Mouse (Mus musculus) brain, embryonic 14.5 days (tissue): ENCODE measurements around the gene Best3. TPM values are rescaled to one million over a fixed set of nuclear protein-coding genes. Genes with fewer than 3 reads are reported as not detected.
A peak's percentile ranks its signal among the peaks of the same experiment; 100 is the strongest.

Source experiments
- DNase-seq: peaks from one replicate; pipeline ENCODE4 v3.0.0-alpha.2; 2011; ENCODE audit warnings: low read depth
- CTCF ChIP-seq: fragments of 200-500 bp; IDR thresholded peaks from 2 replicates; pipeline ENCODE4 v1.5.1; 2012; ENCODE audit warnings: inconsistent platforms, mild to moderate bottlenecking, moderate library complexity, borderline replicate concordance; ENCODE audit not compliant: insufficient read depth, insufficient read length; ENCODE audit errors: extremely low read depth
- POLR2A ChIP-seq: fragments of 200-500 bp; IDR thresholded peaks from 2 replicates; pipeline ENCODE4 v1.6.1; 2012; ENCODE audit warnings: mild to moderate bottlenecking, inconsistent platforms, borderline replicate concordance; ENCODE audit not compliant: poor library complexity, insufficient read depth, insufficient read length, severe bottlenecking; ENCODE audit errors: extremely low read depth
- polyA plus RNA-seq: library from polyadenylated mRNA; depleted of rRNA; stranded (reverse); fragments of >200 nt; gene quantifications from 2 replicates; pipeline ENCODE4 v1.2.3, GENCODE M21; 2012

The Best3 gene
- polyA plus RNA-seq, 1 experiment: 0.18 TPM

DNA sequence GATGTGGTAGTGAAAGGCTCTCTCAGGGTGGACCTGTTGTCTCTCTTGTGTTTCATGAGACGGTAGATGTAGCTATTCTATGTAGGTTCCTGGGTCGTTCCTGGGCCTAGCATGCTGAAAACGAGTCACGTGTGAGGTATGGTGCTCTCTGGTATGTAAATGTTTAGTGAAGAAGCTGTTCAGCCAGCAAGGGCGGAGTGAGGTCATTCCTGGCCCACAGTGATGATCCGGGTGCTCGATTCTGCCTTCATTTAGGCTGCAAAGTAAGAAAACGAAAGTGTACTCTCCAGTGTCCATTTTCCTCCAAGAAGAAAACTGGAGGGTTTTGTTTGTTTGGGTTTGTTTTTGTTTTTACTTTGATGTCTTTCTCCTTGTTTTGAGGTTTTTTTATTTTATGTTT is 7.9 kb downstream of the Best3 start:
- TF ChIP-seq POLR2A: no peak
- TF ChIP-seq CTCF: no peak
- no peak for DNase-seq

DNA sequence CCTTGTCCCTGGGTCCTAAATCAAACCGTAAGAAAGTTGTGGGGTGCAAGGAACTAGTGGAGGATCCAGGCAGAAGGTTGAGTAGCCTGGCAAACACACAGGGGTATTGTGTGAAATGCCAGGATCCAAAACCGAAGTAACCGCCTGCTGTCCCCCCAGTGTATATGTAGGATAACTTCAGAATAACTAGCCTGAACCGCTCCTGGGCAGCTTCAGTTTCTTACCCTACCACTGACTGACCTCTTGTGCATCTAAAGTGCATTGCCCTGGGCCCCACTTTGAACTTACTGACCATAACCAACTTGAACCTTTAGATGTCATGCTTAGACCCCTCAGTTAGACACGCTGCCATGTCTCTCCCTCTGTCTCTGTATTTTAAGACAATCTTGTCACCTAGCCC is 9.0 kb downstream of the Best3 start:
- no peak for TF ChIP-seq POLR2A
- TF ChIP-seq CTCF: no peak
- DNase-seq: no peak

- no peak for TF ChIP-seq POLR2A
- no peak for TF ChIP-seq CTCF
- DNase-seq: no peak
These were observed 9.6 kb downstream of the Best3 start for GRCm38 (mm10) chr10:116995584-116996235.

DNA sequence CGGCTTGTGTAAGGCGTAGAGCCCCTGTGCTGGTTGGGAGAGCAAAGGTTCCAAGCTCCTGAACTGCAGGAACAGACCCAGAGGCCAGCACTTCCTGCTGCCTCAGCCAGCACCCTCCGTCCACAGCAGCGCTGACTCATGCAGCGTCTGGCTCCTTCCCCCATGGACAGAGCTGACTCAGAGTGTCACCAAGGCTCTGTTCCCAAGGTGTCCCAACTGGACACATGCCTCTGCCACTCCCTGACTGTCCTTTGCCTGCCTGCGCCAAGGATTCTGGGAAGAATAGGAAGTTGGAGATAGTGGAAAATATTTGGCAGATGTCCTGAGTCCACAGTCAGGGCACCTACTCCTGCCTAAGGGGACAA is 10.1 kb downstream of the Best3 start:
- no peak for DNase-seq
- TF ChIP-seq CTCF (no peak), POLR2A (no peak)

- DNase-seq: no peak
- TF ChIP-seq POLR2A (no peak), CTCF (no peak)
These were observed 12.8 kb downstream of the Best3 start for GRCm38 (mm10) chr10:116998716-116999455.

GRCm38 (mm10) chr10:117000975-117001374 is 14.9 kb downstream of the Best3 start:
- peak; percentile 38 for DNase-seq
- TF ChIP-seq CTCF (no peak), POLR2A (no peak)

DNA sequence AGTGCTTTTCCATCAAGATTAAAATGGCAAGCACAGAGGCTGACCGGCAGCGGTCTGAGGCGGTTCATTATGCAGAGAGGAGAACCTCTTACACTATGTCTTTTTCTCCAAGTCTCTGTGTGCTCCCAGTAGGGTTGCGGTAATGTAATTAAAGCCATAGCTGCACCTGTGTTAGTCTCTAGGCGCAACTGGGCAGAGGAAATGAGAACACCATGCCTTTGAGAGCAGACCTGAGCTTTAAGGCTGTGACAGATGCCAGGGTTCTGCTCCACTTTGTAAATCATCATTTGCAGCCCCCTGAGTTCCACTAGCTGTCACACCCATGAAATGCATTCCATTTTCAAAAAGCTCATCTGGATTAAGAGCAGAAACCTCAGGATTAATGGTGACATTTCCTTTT is 18.6 kb downstream of the Best3 start:
- TF ChIP-seq CTCF: no peak
- TF ChIP-seq POLR2A: no peak
- DNase-seq: peak; percentile 57

- TF ChIP-seq POLR2A (no peak), CTCF (no peak)
- no peak for DNase-seq
These were observed 19.8 kb downstream of the Best3 start for GRCm38 (mm10) chr10:117005707-117006464.

- TF ChIP-seq CTCF (no peak), POLR2A (no peak)
- DNase-seq: no peak
These were observed 23.6 kb downstream of the Best3 start for GRCm38 (mm10) chr10:117009691-117010090.

DNA sequence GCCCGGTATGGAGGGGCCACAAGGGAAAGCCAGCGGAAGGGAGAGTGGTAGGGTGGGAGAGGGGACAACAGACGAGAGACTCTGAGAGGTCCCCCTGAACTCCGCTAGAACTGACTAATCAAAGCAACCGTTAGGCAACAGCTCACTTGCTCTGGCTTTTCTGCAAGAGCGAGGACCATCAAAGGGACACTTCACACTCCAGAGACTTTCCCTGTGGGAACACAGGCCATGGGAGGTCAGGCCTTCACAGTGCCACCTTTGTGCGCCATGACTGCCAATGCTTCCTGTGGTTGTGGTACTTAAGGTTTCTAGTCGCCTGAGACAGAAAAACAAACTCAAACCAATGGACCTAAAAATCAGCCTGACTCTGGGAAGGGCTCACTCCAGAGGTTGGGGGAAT is 24.9 kb downstream of the Best3 start:
- no peak for DNase-seq
- TF ChIP-seq POLR2A (no peak), CTCF (no peak)

- DNase-seq: peak; percentile 73
- peak; percentile 11; the same call in 1 of the 2 replicates for TF ChIP-seq CTCF
- TF ChIP-seq POLR2A: no peak
These were observed 27.7 kb downstream of the Best3 start for GRCm38 (mm10) chr10:117013689-117014390.
